Mouse (Mus musculus) Patski (cell line): Measurements from ENCODE around the gene Ehmt2. TPM values are rescaled to one million over a fixed set of nuclear protein-coding genes. Genes with fewer than 3 reads are reported as not detected.

Source experiments
- ATAC-seq: fragments of 100-300 bp; one replicate; pipeline ENCODE4 v1.8.0; 2021
- CTCF ChIA-PET: fragments of 350-600 bp; sonication (Branson Sonifier 250); formaldehyde crosslinking; loops from one replicate; lab custom pipeline; 2022; ENCODE audit warnings: inconsistent platforms; lab: Charles Lee
- POLR2A ChIA-PET: fragments of 350-600 bp; sonication (Branson Sonifier 250); formaldehyde crosslinking; loops from one replicate; lab custom pipeline; 2022; ENCODE audit warnings: antibody characterized with exemption, inconsistent platforms; lab: Charles Lee
- DNase-seq: peaks from one replicate; pipeline ENCODE4 v3.0.0-alpha.2; 2011; ENCODE audit warnings: low read depth, low spot score
- H3K27me3 ChIP-seq: fragments of 371-371 bp; one replicate; pipeline ENCODE4 v1.5.1; 2021
- CTCF ChIP-seq: fragments of 100-300 bp; IDR thresholded peaks from one replicate; pipeline ENCODE4 v1.5.1; 2021
- in situ Hi-C: fragments of 300-500 bp; cut with MboI; formaldehyde crosslinking; loops from 3 replicates; pipeline ENCODE4 v1.11.1; 2018; ENCODE audit warnings: low pct_unique_long_range_greater_than_20kb, mixed read lengths
- polyA plus RNA-seq: library from polyadenylated mRNA; unstranded; gene quantifications from one replicate; pipeline ENCODE4 v1.2.3, GENCODE M21; 2021

Ehmt2 gene
- polyA plus RNA-seq, 1 experiment from 2014 or later, result 200 TPM

GRCm38 (mm10) chr17:34890074-34890743, 8.1 kb upstream of the Ehmt2 start:
- in situ Hi-C loops, result loop anchor here (5.0 kb wide), 1 partner anchor 33 kb away; no protein-coding TSS in a partner anchor
- DNase-seq, result no peak
- ChIA-PET POLR2A (no interaction called here), CTCF (no interaction called here)
- no peak for ATAC-seq
- no peak for TF ChIP-seq CTCF
- H3K27me3 ChIP-seq, result no peaks in the 10 kb centered on the region

GRCm38 (mm10) chr17:34891377-34891776, 6.9 kb upstream of the Ehmt2 start:
- H3K27me3 ChIP-seq, result no peaks in the 10 kb centered on the region
- ATAC-seq, result no peak
- in situ Hi-C loops, result loop anchor here (5.0 kb wide), 1 partner anchor 34 kb away; no protein-coding TSS in a partner anchor
- ChIA-PET CTCF (interaction anchor here (0.9 kb wide), 1 partner anchor 35 kb away, joined by 4 read pairs; no protein-coding TSS in a partner anchor), POLR2A (interaction anchor here (0.6 kb wide), 1 partner anchor 34 kb away, joined by 3 read pairs; no protein-coding TSS in a partner anchor)
- no peak for TF ChIP-seq CTCF
- DNase-seq, result no peak

GRCm38 (mm10) chr17:34893072-34893824, 5.0 kb upstream of the Ehmt2 start:
- ATAC-seq (no peak), DNase-seq (no peak)
- CTCF ChIA-PET, result interaction anchor here (1.7 kb wide), 1 partner anchor 37 kb away, joined by 5 read pairs; no protein-coding TSS in a partner anchor
- in situ Hi-C loops, result loop anchor here (5.0 kb wide), 1 partner anchor 36 kb away; no protein-coding TSS in a partner anchor
- TF ChIP-seq CTCF, result no peak
- POLR2A ChIA-PET, result interaction anchor here (0.9 kb wide), 1 partner anchor 9 kb away, joined by 4 read pairs; no protein-coding TSS in a partner anchor
- no peaks in the 10 kb centered on the region for H3K27me3 ChIP-seq

- TF ChIP-seq CTCF, result no peak
- ChIA-PET POLR2A (interaction anchor here (0.9 kb wide), 1 partner anchor 10 kb away, joined by 4 read pairs; no protein-coding TSS in a partner anchor), CTCF (interaction anchor here (1.7 kb wide), 1 partner anchor 38 kb away, joined by 5 read pairs; no protein-coding TSS in a partner anchor)
- ATAC-seq (peak; percentile 40), DNase-seq (peak; percentile 75)
- H3K27me3 ChIP-seq, result no peaks in the 10 kb centered on the region
- in situ Hi-C loops, result loop anchor here (5.0 kb wide), 1 partner anchor 37 kb away; no protein-coding TSS in a partner anchor
These were observed 4.1 kb upstream of the Ehmt2 start for GRCm38 (mm10) chr17:34894074-34894597.

GRCm38 (mm10) chr17:34894801-34895530, 3.3 kb upstream of the Ehmt2 start:
- ATAC-seq (no peak), DNase-seq (no peak)
- POLR2A ChIA-PET, result no interaction called here
- no peak for TF ChIP-seq CTCF
- H3K27me3 ChIP-seq, result no peaks in the 10 kb centered on the region
- CTCF ChIA-PET, result interaction anchor here (1.1 kb wide), 1 partner anchor 39 kb away, joined by 5 read pairs; no protein-coding TSS in a partner anchor
- in situ Hi-C loops, result loop anchor here (5.0 kb wide), 1 partner anchor 38 kb away; no protein-coding TSS in a partner anchor

- DNase-seq, result no peak
- H3K27me3 ChIP-seq, result no peaks in the 10 kb centered on the region
- ChIA-PET POLR2A (no interaction called here), CTCF (interaction anchor here (1.1 kb wide), 1 partner anchor 40 kb away, joined by 5 read pairs; no protein-coding TSS in a partner anchor)
- TF ChIP-seq CTCF, result no peak
- ATAC-seq, result no peak
- in situ Hi-C loops, result no loop called here
These were observed 2.5 kb upstream of the Ehmt2 start for GRCm38 (mm10) chr17:34895724-34896123.

GRCm38 (mm10) chr17:34896366-34896765, 1.9 kb upstream of the Ehmt2 start:
- ChIA-PET CTCF (interaction anchor here (1.4 kb wide), 1 partner anchor 28 kb away, joined by 3 read pairs; no protein-coding TSS in a partner anchor), POLR2A (no interaction called here)
- ATAC-seq (no peak), DNase-seq (no peak)
- in situ Hi-C loops, result no loop called here
- no peaks in the 10 kb centered on the region for H3K27me3 ChIP-seq
- no peak for TF ChIP-seq CTCF

GRCm38 (mm10) chr17:34897373-34898159, 703 bp upstream of the Ehmt2 start:
- ATAC-seq, result no peak
- H3K27me3 ChIP-seq, result no peaks in the 10 kb centered on the region
- in situ Hi-C loops, result no loop called here
- ChIA-PET POLR2A (interaction anchor here (0.5 to 0.7 kb wide), 4 partner anchors 16 to 318 kb away, joined by 3 to 12 read pairs (median 4); partner anchors contain the start of gene Gm20547), CTCF (interaction anchor here (1.4 kb wide), 1 partner anchor 26 kb away, joined by 3 read pairs; no protein-coding TSS in a partner anchor)
- DNase-seq, result no peak
- TF ChIP-seq CTCF, result no peak

- no peak for DNase-seq
- ATAC-seq, result no peak
- H3K27me3 ChIP-seq, result no peaks in the 10 kb centered on the region
- in situ Hi-C loops, result no loop called here
- CTCF ChIA-PET, result interaction anchor here (1.3 kb wide), 1 partner anchor 42 kb away, joined by 3 read pairs; no protein-coding TSS in a partner anchor
- no peak for TF ChIP-seq CTCF
- POLR2A ChIA-PET, result interaction anchor here (1.3 kb wide), 1 partner anchor 43 kb away, joined by 3 read pairs; no protein-coding TSS in a partner anchor
These were observed 410 bp downstream of the Ehmt2 start for GRCm38 (mm10) chr17:34898706-34899052.
